Mouse (Mus musculus) small intestine, adult 2 months (tissue): ENCODE measurements at regions not wholly inside any gene's neighbourhood (a gene's known extent, or its start where the extent isn't known, plus 50 kb on each side); places are given as distances from the start of the nearest gene placed in this dataset.

Experiments used
- H3K27ac ChIP-seq: fragments of 200-500 bp; 2 replicates; pipeline ENCODE4 v1.5.1; 2012; ENCODE audit warnings: low read depth, low read length, control low read depth, inconsistent platforms; ENCODE audit not compliant: insufficient read depth
- H3K27me3 ChIP-seq: fragments of 200-500 bp; 2 replicates; pipeline ENCODE4 v1.6.1; 2012; ENCODE audit warnings: mild to moderate bottlenecking, moderate library complexity, low read length, inconsistent platforms; ENCODE audit not compliant: control insufficient read depth, insufficient read depth
- H3K36me3 ChIP-seq: fragments of 200-500 bp; 2 replicates; pipeline ENCODE4 v1.6.1; 2012; ENCODE audit warnings: mild to moderate bottlenecking, low read length, control low read depth, inconsistent platforms; ENCODE audit not compliant: control insufficient read depth, insufficient read depth
- H3K4me1 ChIP-seq: fragments of 200-500 bp; 2 replicates; pipeline ENCODE4 v1.6.1; 2012; ENCODE audit warnings: low read length, inconsistent platforms, mixed read lengths; ENCODE audit not compliant: control insufficient read depth, insufficient read depth, insufficient read length
- H3K4me3 ChIP-seq: fragments of 200-500 bp; 2 replicates; pipeline ENCODE4 v1.5.1; 2012; ENCODE audit warnings: low read depth, mild to moderate bottlenecking, control low read depth, inconsistent platforms, low read length, moderate library complexity
- CTCF ChIP-seq: fragments of 200-500 bp; IDR thresholded peaks from 2 replicates; pipeline ENCODE4 v1.5.1; 2012; ENCODE audit warnings: low read depth, mild to moderate bottlenecking, control low read depth, inconsistent platforms, low read length, moderate library complexity, mixed read lengths; ENCODE audit not compliant: insufficient replicate concordance, insufficient read length; ENCODE audit errors: extremely low read depth
- POLR2A ChIP-seq: fragments of 200-500 bp; IDR thresholded peaks from 2 replicates; pipeline ENCODE4 v1.6.1; 2012; ENCODE audit warnings: low read depth, mild to moderate bottlenecking, control low read depth, inconsistent platforms, low read length, moderate library complexity
- WGBS: fragments of 180-500 bp; shearing (Covaris S2); methylation state at CpG from one replicate; pipeline ENCODE4 v1.1.7; 2018; 5-methylcytosine and 5-hydroxymethylcytosine counted together

DNA sequence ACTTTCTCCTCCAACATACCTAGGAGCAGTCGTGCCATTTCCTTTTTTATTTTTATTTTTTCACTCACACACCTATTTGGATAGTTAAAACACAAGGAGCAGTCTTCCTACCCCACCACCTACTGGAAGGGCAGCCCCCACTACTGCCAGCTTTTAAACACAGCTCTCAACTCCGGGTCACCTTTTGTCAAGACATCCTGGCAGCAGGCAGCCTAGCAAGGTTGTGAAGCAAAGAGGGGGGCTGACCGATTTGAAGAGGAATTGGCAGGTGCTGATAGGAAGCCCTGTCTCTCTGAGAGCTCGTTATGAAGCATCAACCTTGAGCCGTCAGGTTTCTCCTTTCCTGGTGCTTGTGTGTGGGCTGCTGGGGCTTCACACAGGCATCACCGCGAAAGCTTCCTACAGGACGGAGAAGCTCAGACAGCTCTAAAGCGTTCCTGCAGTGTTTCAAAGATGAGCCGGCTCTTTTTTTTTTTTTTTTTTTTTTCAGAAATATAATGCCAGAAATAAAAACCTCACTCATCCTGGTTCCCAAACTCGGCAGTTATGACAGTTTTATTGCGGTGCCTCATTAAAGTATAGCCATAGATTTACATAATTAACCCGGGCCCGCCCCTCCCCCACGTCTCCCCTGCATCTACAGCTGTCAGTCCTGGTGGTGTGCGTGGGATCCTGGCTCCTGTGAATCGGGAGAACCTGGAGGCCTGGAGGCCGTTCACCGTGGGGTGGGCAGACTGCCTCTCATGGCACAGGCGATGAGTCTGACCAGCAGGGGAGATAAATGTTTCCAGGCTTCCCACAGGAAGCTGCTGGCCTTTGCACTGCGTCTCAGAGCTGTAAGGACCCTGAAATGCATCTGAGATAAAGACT is 325.5 kb upstream of the Jmjd1c start:
- no peak for TF ChIP-seq POLR2A
- no peak for TF ChIP-seq CTCF
- no peak overlapping the region for H3K27ac ChIP-seq
- H3K4me1 ChIP-seq, result no peaks in the 10 kb centered on the region
- H3K4me3 ChIP-seq, result no peak overlapping the region
- H3K36me3 ChIP-seq, result no peaks in the 10 kb centered on the region
- no peaks in the 10 kb centered on the region for H3K27me3 ChIP-seq
- 51% methylated on average over 21 of the region's 21 CpGs for WGBS

GRCm38 (mm10) chr10:66780335-66781170 is 315.4 kb upstream of the Jmjd1c start:
- Histone ChIP-seq H3K36me3 (no peaks in the 10 kb centered on the region), H3K27ac (no peak overlapping the region), H3K4me3 (no peak overlapping the region), H3K4me1 (no peaks in the 10 kb centered on the region), H3K27me3 (no peaks in the 10 kb centered on the region)
- TF ChIP-seq POLR2A, result no peak
- no peak for TF ChIP-seq CTCF
- 74% methylated on average over 11 of the region's 11 CpGs for WGBS

DNA sequence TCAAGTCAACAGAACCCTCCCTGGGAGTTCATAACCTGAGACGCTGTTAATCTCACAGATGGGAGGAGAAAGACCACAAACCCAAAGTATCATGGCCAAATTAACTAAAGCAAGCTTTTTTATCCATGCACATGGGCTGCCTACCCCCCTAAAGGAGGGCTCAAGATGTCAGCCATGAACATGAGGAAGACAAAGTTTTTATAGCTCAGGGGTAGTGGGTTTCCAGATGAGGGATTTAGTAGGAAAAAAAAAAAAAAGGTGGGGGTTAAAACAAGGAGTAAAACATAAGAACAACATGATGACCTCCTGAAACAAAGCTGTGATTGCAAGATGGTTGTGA is 314.8 kb upstream of the Jmjd1c start:
- no peak for TF ChIP-seq POLR2A
- no peak for TF ChIP-seq CTCF
- 84% methylated on average over 1 of the region's 1 CpGs for whole genome bisulfite sequencing
- Histone ChIP-seq H3K27ac (no peak overlapping the region), H3K4me3 (no peak overlapping the region), H3K27me3 (no peaks in the 10 kb centered on the region), H3K36me3 (no peaks in the 10 kb centered on the region), H3K4me1 (no peaks in the 10 kb centered on the region)

GRCm38 (mm10) chr10:66782025-66782424 is 313.9 kb upstream of the Jmjd1c start:
- Histone ChIP-seq H3K4me1 (no peaks in the 10 kb centered on the region), H3K36me3 (no peaks in the 10 kb centered on the region), H3K27ac (no peak overlapping the region), H3K27me3 (no peaks in the 10 kb centered on the region), H3K4me3 (no peak overlapping the region)
- no peak for TF ChIP-seq CTCF
- no peak for TF ChIP-seq POLR2A
- 88% methylated on average over 5 of the region's 5 CpGs for WGBS

- H3K27me3 ChIP-seq, result no peaks in the 10 kb centered on the region
- no peak overlapping the region for H3K27ac ChIP-seq
- H3K4me3 ChIP-seq, result no peak overlapping the region
- 81% methylated on average over 7 of the region's 7 CpGs for WGBS
- no peaks in the 10 kb centered on the region for H3K4me1 ChIP-seq
- H3K36me3 ChIP-seq, result no peaks in the 10 kb centered on the region
- TF ChIP-seq CTCF, result no peak
- TF ChIP-seq POLR2A, result no peak
These were observed 308.1 kb upstream of the Jmjd1c start for GRCm38 (mm10) chr10:66787812-66788211.

DNA sequence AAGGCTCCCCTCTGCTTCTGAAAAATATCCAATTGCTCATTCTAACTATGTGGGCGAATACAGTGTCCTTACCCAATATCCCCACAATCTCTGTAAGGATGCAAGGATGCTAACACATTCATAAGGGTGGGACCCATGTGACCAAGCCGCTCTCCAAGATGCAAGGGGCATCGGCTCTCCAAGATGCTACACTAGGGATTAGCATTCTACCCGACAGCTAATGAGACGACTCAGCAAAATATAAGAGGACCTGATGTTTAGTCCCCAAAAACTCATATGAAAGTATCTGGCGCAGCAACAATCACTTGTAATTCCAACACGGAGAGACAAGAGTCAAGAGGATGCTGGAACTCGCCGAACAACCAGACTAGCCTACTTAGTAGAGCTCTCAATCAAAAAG is 299.6 kb upstream of the Jmjd1c start:
- TF ChIP-seq CTCF, result no peak

GRCm38 (mm10) chr10:66802691-66803090 is 293.2 kb upstream of the Jmjd1c start:
- H3K27me3 ChIP-seq, result no peaks in the 10 kb centered on the region
- WGBS, result 68% methylated on average over 1 of the region's 1 CpGs
- no peak overlapping the region for H3K4me3 ChIP-seq
- no peaks in the 10 kb centered on the region for H3K4me1 ChIP-seq
- H3K27ac ChIP-seq, result no peak overlapping the region
- H3K36me3 ChIP-seq, result no peaks in the 10 kb centered on the region
- TF ChIP-seq CTCF (no peak), POLR2A (no peak)

More for the DNA sequence above, 299.6 kb upstream of the Jmjd1c start:
- no peaks in the 10 kb centered on the region for H3K4me1 ChIP-seq
- H3K27me3 ChIP-seq, result no peaks in the 10 kb centered on the region
- no peaks in the 10 kb centered on the region for H3K36me3 ChIP-seq
- no peak overlapping the region for H3K4me3 ChIP-seq
- no peak overlapping the region for H3K27ac ChIP-seq
- 89% methylated on average over 9 of the region's 9 CpGs for WGBS
